Mouse (Mus musculus) heart, adult 2 months (tissue): ENCODE data around the gene Tspo. TPM values are rescaled to one million over a fixed set of nuclear protein-coding genes. Genes with fewer than 3 reads are reported as not detected.

Source experiments
- DNase-seq, 2 experiments: peaks; one replicate each; pipeline ENCODE4 v3.0.0; 2021
- H3K27ac ChIP-seq: fragments of 200-600 bp; 2 replicates; pipeline ENCODE4 v1.8.1; 2022
- H3K27me3 ChIP-seq: fragments of 200-500 bp; 2 replicates; pipeline ENCODE4 v1.6.1; 2012; ENCODE audit warnings: mild to moderate bottlenecking, low read length, inconsistent platforms, mixed read lengths; ENCODE audit not compliant: control insufficient read depth, insufficient read depth
- H3K36me3 ChIP-seq: fragments of 200-500 bp; 2 replicates; pipeline ENCODE4 v1.6.1; 2012; ENCODE audit warnings: low read length, inconsistent platforms; ENCODE audit not compliant: control insufficient read depth, insufficient read depth
- H3K4me1 ChIP-seq: fragments of 200-500 bp; 2 replicates; pipeline ENCODE4 v1.6.1; 2011; ENCODE audit warnings: low read length; ENCODE audit not compliant: control insufficient read depth, insufficient read depth
- H3K4me3 ChIP-seq: fragments of 200-600 bp; 2 replicates; pipeline ENCODE4 v1.8.1; 2022
- H3K79me2 ChIP-seq: fragments of 200-500 bp; replicated peaks from 2 replicates; pipeline ENCODE4 v1.6.1; 2012; ENCODE audit warnings: mild to moderate bottlenecking, inconsistent platforms, low read length, moderate library complexity, mixed read lengths; ENCODE audit not compliant: control insufficient read depth, insufficient read depth
- H3K9ac ChIP-seq: fragments of 200-500 bp; 2 replicates; pipeline ENCODE4 v1.6.1; 2012; ENCODE audit warnings: low read depth, mild to moderate bottlenecking, control low read depth, inconsistent platforms, low read length, mixed read lengths
- CTCF ChIP-seq: fragments of 200-600 bp; IDR thresholded peaks from 2 replicates; pipeline ENCODE4 v1.8.1; 2022; ENCODE audit warnings: antibody characterized with exemption, mild to moderate bottlenecking, moderate library complexity
- EP300 ChIP-seq: fragments of 200-500 bp; IDR thresholded peaks from 2 replicates; pipeline ENCODE4 v1.6.1; 2011; ENCODE audit warnings: low read depth, low read length, control low read depth; ENCODE audit not compliant: insufficient read depth
- POLR2A ChIP-seq: fragments of 200-500 bp; IDR thresholded peaks from 2 replicates; pipeline ENCODE4 v1.6.1; 2011; ENCODE audit warnings: mild to moderate bottlenecking, low read depth, low read length, control low read depth; ENCODE audit not compliant: insufficient read depth
- WGBS: fragments of 180-500 bp; shearing (Covaris S2); methylation state at CpG from one replicate; pipeline ENCODE4 v1.1.7; 2018; 5-methylcytosine and 5-hydroxymethylcytosine counted together
- intact Hi-C: fragments of 180-260 bp; cut with DNase I; formaldehyde crosslinking; loops from one replicate; pipeline ENCODE4 v1.15.1; 2025
- polyA plus RNA-seq: library from polyadenylated mRNA; depleted of rRNA; stranded (reverse); fragments of >200 nt; gene quantifications from 2 replicates; pipeline ENCODE4 v1.2.3, GENCODE M21; 2012
- total RNA-seq, 2 experiments: library from RNA; stranded (reverse); gene quantifications; 2 replicates each; pipeline ENCODE4 v1.2.3; 2021

Tspo gene
- total and polyA plus RNA-seq, 3 experiments, result 61.2 to 154 (median 61.8) TPM

DNA sequence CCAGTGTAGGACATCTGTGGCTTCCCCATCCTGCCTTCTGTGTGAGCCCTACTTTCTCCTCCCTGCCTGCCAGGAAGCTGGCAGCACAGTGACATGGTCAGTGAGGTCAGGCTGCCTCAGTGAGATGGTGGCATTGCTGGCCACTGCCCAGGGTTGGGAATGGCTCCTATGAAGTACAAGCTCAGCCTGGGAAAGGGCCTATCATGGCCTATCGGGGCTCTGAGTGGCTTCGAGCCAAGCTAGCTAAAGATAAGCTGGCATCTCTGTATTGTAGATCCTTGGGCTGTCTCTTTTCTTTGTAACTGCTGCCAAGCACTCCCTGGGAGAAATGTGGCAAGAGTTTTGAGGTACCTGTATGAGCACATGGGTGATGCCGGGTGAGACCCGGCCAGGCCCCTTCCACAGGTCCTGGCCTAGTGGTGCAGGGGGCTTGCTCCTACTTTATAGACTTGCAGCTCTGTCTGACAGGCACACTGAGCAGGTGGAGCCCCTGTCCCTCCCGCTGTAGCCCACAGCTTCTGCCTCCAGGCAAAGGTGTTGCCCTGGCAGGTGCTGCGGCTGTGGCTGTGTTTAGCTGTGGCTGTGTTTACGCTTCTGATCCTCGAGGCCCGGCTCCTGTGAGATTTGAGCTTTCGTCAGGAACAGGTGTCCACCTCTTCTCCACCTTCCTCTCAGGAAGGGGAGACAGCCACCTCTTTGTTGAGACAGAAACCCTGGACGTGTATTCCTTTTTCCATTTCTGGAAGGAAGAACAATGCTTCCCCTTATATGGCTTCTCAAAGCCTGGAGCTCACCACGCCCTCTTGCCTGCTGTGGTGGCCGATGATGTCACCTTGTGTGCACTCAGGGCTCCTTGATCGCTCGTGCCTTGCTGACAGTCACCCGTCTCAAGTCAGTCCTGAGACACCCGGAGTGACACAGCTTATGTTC is 28.2 kb upstream of the Tspo start:
- Histone ChIP-seq H3K4me3 (no peak overlapping the region; the same call in 1 of the 2 replicates), H3K27me3 (no peaks in the 10 kb centered on the region), H3K4me1 (peaks cover 23% of the 10 kb centered on the region), H3K27ac (peak overlapping the region; percentile 74), H3K79me2 (no peaks in the 10 kb centered on the region), H3K36me3 (no peaks in the 10 kb centered on the region; the same call in 1 of the 2 replicates), H3K9ac (peak overlapping the region; percentile 15)
- no peak for TF ChIP-seq CTCF
- peak; percentile 51; the same call in 1 of the 2 replicates for TF ChIP-seq POLR2A
- 0 out of 2 replicates have a peak, but pooled peaks have one; percentile 12 for TF ChIP-seq EP300
- intact Hi-C loops, result loop anchor here (5.0 kb wide), 1 partner anchor 62 kb away; the partner anchor contains the start of gene Ttll12
- WGBS, result 26% methylated on average over 17 of the region's 17 CpGs
- peak; percentile 45 to 57 for DNase-seq

DNA sequence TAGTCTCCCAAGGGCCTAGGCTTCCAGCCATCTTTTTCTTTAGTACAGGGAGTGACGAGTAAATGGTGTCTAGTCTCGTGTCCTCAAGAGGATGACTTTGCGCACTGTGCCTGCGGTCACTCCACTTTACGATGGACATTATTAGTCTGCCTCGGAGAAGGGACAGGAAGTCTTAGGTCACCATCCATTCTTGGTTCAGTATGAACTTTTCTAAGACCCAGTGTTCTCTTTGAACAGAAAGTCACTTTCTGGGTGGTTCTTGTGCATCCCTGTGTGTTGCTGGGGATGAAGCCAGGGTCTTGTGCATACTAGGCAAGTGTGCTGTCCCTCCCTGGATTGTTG is 27.5 kb upstream of the Tspo start:
- intact Hi-C loops, result no loop called here
- no peaks in the 10 kb centered on the region; the same call in 1 of the 2 replicates for H3K36me3 ChIP-seq
- no peaks in the 10 kb centered on the region for H3K27me3 ChIP-seq
- 24% methylated on average over 6 of the region's 6 CpGs for WGBS
- H3K9ac ChIP-seq, result 0 out of 2 replicates have a peak overlapping the region, but pooled peaks have one; percentile 0
- no peaks in the 10 kb centered on the region for H3K79me2 ChIP-seq
- no peak overlapping the region; the same call in 1 of the 2 replicates for H3K4me3 ChIP-seq
- TF ChIP-seq POLR2A (no peak), EP300 (no peak), CTCF (no peak)
- peak overlapping the region; percentile 74 for H3K27ac ChIP-seq
- H3K4me1 ChIP-seq, result peaks cover 22% of the 10 kb centered on the region
- peak in 1 of 2 experiments; percentile 16 for DNase-seq

DNA sequence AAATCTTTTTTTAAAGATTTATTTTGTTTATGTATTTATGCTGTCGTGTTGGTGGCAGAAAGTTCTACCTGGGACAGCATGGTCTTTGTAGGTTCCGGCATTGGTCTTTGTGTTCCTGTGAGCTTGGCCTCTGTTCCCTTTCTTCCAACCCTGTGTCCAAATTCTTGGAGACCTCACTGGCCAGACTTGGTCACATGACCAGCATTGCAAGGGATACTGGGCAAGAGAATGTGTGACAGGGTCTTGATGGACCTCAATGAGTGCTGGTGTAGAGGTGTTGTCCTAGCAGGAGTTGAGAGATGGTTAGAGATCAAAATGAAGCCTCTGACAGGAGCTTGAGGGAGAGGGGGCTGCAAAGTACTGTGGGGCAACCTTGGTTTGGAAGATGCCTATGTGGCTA is 24.5 kb upstream of the Tspo start:
- H3K4me1 ChIP-seq, result peaks cover 21% of the 10 kb centered on the region
- intact Hi-C loops, result no loop called here
- whole genome bisulfite sequencing, result 97% methylated on average over 2 of the region's 2 CpGs
- no peaks in the 10 kb centered on the region for H3K27me3 ChIP-seq
- no peak overlapping the region for H3K4me3 ChIP-seq
- no peak for TF ChIP-seq EP300
- H3K27ac ChIP-seq, result no peak overlapping the region; the same call in 1 of the 2 replicates
- no peaks in the 10 kb centered on the region; the same call in 1 of the 2 replicates for H3K36me3 ChIP-seq
- DNase-seq, result peak in 1 of 2 experiments; percentile 14
- no peak overlapping the region for H3K9ac ChIP-seq
- H3K79me2 ChIP-seq, result no peaks in the 10 kb centered on the region

DNA sequence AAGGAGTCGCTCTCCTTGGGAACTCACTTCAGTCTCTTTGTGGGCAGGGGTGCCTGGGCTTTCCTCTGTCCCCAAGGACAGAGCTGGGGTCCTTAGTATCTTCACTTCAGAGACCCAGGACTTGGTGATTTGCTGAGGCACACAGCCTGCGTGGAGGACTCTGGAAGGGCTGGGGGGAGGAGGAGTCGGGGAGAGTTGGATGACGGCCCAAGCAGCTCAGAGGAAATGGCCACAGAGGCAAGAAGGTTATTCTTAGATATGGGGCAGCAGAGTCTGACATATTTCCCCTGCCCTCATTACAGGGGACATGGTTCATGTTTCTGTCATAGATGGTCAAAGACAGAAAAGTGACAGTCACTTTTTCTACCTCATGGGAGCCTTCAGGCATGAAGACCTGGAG is 23.5 kb upstream of the Tspo start:
- Histone ChIP-seq H3K27me3 (no peaks in the 10 kb centered on the region), H3K79me2 (no peaks in the 10 kb centered on the region), H3K27ac (peak overlapping the region; percentile 85)

DNA sequence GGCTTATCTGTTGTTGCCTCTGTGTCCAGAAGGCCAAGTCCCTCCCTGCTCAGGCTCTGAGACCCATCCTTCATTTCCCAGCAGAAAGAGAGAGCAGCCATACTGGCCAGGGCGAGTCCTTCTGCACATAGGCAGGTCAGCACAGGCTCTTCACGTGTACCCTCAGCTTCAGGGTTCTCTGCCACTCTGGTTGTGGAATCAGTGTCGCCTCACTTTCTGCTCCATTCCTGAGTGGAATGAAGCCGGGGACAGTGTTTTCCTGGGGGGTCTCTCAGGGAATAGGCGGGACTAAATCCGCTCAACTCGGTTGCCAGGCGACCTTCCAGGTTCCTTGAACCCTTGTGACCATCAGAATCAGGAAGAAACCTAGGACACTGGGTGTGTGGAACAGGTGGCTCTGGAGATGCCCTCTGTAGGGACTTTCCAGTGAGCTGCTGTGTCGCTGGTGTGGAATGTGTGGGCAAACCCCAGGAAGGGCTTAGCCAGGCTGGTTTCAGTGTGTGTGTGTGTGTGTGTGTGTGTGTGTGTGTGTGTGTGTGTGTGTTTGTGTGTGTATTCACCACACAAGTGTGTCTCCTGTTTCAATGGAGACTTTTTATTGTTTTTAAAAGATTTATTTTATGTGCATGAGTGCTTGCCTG is 21.6 kb upstream of the Tspo start:
- H3K36me3 ChIP-seq, result no peaks in the 10 kb centered on the region; the same call in 1 of the 2 replicates
- TF ChIP-seq POLR2A (no peak), CTCF (no peak), EP300 (no peak)
- intact Hi-C loops, result no loop called here
- no peak overlapping the region for H3K27ac ChIP-seq
- no peak overlapping the region for H3K4me3 ChIP-seq
- DNase-seq, result peak in 1 of 2 experiments; percentile 20
- no peaks in the 10 kb centered on the region for H3K79me2 ChIP-seq
- no peaks in the 10 kb centered on the region for H3K27me3 ChIP-seq
- no peak overlapping the region for H3K9ac ChIP-seq
- 71% methylated on average over 9 of the region's 9 CpGs for WGBS
- H3K4me1 ChIP-seq, result peaks cover 10% of the 10 kb centered on the region

More for the DNA sequence above, 23.5 kb upstream of the Tspo start:
- H3K9ac ChIP-seq, result no peak overlapping the region
- H3K4me1 ChIP-seq, result peaks cover 18% of the 10 kb centered on the region
- intact Hi-C loops, result no loop called here
- WGBS, result 10% methylated on average over 4 of the region's 4 CpGs
- H3K36me3 ChIP-seq, result no peaks in the 10 kb centered on the region; the same call in 1 of the 2 replicates
- H3K4me3 ChIP-seq, result peak overlapping the region; percentile 32; the same call in 1 of the 2 replicates
- DNase-seq, result peak; percentile 75 to 81
- TF ChIP-seq POLR2A (no peak), CTCF (no peak), EP300 (no peak)
